Mouse (Mus musculus): ENCODE results near the gene Tfap2a. TPM values are rescaled to one million over a fixed set of nuclear protein-coding genes. Genes with fewer than 3 reads are reported as not detected.

The Tfap2a gene
- polyA plus RNA-seq, 1 experiment from 2014 or later: 0.22 TPM

DNA sequence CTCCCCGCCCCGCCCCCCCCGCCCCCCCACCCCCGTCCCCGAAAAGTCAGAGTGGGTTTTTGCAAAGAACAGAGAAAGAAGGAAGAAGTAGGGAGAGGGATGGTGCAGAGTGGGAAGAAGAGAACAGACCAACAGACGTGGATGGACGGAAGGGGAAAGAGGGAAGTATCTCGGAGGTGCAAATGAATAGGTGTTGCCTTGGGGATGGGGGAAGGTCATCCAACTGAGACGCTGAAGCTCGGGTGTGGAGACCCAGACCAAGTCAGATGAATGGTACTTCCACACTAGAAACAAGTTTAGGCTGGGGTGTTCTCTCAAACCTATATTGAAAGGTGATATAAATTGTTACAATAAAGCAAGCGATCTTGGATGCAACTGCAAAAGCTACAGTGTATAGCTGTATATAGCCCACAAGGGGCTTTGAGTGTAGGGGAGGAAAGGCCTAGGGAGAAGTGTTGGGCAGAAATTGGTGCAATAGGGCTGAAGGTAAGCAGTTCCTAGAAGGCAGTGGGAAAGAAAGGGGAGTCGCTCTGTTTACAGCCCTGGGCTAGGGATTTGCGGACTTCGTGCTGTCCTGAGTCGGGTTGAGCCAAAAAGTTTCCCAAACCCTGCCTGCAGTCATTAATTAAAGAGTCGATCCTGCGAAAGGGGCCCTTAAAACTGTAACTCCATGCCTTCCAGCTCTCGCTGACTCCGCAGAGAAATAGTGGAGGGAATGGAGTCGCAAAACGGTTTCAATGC, 28.7 kb downstream of the Tfap2a start:
- under 1% methylated on average over 21 of the region's 21 CpGs for WGBS
- H3K36me3 ChIP-seq (ENCODE audit: control insufficient read depth, insufficient read depth, low read length): no peaks in the 10 kb centered on the region
- no peak for ATAC-seq (ENCODE audit: insufficient number of reproducible peaks, insufficient read depth, low FRiP score, low read depth)
- H3K4me3 ChIP-seq (ENCODE audit: control insufficient read depth in 1 of 2, insufficient read depth in 1 of 2, low read depth in 1 of 2, low read length in 2 of 2): no peak overlapping the region
- no peak overlapping the region for H3K27ac ChIP-seq (replicated peaks in 1 of 2; ENCODE audit: control insufficient read depth in 1 of 2, insufficient read depth in 1 of 2, low read depth in 2 of 2, low read length in 2 of 2)
- H3K9ac ChIP-seq (ENCODE audit: low read length): no peak overlapping the region
- H3K4me1 ChIP-seq (ENCODE audit: control insufficient read depth in 2 of 2, insufficient read depth in 2 of 2, low read length in 2 of 2): peaks cover 0 to 3% of the 10 kb centered on the region in 2 experiments; a peak in 1 of 4 replicates
- peaks cover 98% of the 10 kb centered on the region for H3K27me3 ChIP-seq (ENCODE audit: control insufficient read depth, insufficient read depth, low read length)
- H3K4me2 ChIP-seq (ENCODE audit: low read length): no peak overlapping the region
- no peaks in the 10 kb centered on the region for H3K9me3 ChIP-seq (ENCODE audit: control insufficient read depth, low read length)

DNA sequence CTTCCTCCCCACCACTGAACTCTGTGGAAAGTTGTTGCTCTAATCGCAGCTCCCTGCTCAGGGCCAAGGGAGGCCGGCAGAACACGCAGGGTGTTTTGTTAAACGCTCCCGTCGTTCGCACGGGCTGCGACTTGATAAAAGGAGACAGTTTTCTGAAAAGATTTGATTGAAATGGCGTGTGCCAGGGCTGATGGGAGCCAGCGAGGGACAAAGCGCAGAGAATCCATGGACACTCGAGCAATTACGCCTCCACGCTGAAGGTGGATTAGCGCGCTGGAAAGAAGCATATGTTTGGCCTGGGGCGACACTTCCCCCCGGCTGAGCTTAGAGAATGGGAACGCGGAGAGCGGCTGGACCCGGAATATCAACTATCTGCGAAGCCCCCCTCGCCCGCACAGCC, 29.3 kb downstream of the Tfap2a start:
- H3K27ac ChIP-seq (replicated peaks in 1 of 2; ENCODE audit: control insufficient read depth in 1 of 2, insufficient read depth in 1 of 2, low read depth in 2 of 2, low read length in 2 of 2): no peak overlapping the region
- H3K27me3 ChIP-seq (ENCODE audit: control insufficient read depth, insufficient read depth, low read length): peaks cover 98% of the 10 kb centered on the region
- no peak overlapping the region for H3K4me3 ChIP-seq (ENCODE audit: control insufficient read depth in 1 of 2, insufficient read depth in 1 of 2, low read depth in 1 of 2, low read length in 2 of 2)
- no peaks in the 10 kb centered on the region for H3K36me3 ChIP-seq (ENCODE audit: control insufficient read depth, insufficient read depth, low read length)
- 1% methylated on average over 26 of the region's 26 CpGs for WGBS
- no peak overlapping the region for H3K4me2 ChIP-seq (ENCODE audit: low read length)
- H3K9ac ChIP-seq (ENCODE audit: low read length): no peak overlapping the region
- H3K9me3 ChIP-seq (ENCODE audit: control insufficient read depth, low read length): no peaks in the 10 kb centered on the region
- H3K4me1 ChIP-seq (ENCODE audit: control insufficient read depth in 2 of 2, insufficient read depth in 2 of 2, low read length in 2 of 2): peaks cover 3 to 4% of the 10 kb centered on the region in 2 experiments; a peak in 2 of 4 replicates
- ATAC-seq (ENCODE audit: insufficient number of reproducible peaks, insufficient read depth, low FRiP score, low read depth): no peak

DNA sequence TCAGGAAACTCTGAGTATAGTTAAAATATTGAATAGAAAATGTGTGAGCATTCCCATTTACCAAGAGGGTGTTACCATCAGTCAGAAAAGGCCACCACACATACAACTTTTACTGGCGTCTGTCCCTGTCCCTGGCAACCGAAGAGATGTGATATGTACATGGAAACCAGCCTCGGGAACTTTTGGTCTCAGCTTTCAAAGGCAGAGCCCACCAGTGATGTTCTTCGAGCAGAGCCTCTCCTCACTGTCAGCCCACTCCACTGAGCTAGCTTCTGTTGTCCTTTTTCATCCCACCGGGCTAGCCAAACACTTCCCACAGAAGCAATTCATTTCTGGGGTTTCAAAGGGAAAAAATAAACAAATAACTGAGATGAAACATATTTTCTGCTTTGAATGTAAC, 29.9 kb downstream of the Tfap2a start:
- Histone ChIP-seq H3K4me2 (ENCODE audit: low read length) (no peak overlapping the region), H3K36me3 (ENCODE audit: control insufficient read depth, insufficient read depth, low read length) (no peaks in the 10 kb centered on the region), H3K27me3 (ENCODE audit: control insufficient read depth, insufficient read depth, low read length) (peaks cover 98% of the 10 kb centered on the region), H3K4me3 (ENCODE audit: control insufficient read depth in 1 of 2, insufficient read depth in 1 of 2, low read depth in 1 of 2, low read length in 2 of 2) (no peak overlapping the region), H3K9ac (ENCODE audit: low read length) (no peak overlapping the region), H3K9me3 (ENCODE audit: control insufficient read depth, low read length) (no peaks in the 10 kb centered on the region), H3K4me1 (ENCODE audit: control insufficient read depth in 2 of 2, insufficient read depth in 2 of 2, low read length in 2 of 2) (peaks cover 3 to 4% of the 10 kb centered on the region in 2 experiments; a peak in 2 of 4 replicates), H3K27ac (replicated peaks in 1 of 2; ENCODE audit: control insufficient read depth in 1 of 2, insufficient read depth in 1 of 2, low read depth in 2 of 2, low read length in 2 of 2) (no peak overlapping the region)
- ATAC-seq (ENCODE audit: insufficient number of reproducible peaks, insufficient read depth, low FRiP score, low read depth): no peak
- 5% methylated on average over 5 of the region's 5 CpGs for WGBS

DNA sequence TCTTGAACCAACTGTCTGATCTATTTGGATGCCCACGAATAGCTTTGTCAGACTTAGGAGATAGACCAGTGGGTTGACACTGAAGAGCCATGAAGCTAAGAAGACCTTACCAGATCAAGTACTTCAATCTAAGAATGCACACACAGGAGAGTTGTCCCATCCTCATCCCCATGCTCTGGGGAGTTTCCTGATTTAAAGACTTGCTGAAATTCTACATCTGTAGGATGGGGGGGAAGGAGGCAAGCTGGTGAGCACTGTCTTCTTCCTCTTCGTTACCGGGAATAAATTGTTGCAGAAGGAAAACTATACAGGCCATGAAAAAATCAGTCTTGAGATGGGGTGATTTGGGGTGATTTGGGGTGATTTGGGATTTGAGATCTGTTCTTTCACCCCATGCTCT, 30.5 kb downstream of the Tfap2a start:
- Histone ChIP-seq H3K9me3 (ENCODE audit: control insufficient read depth, low read length) (no peaks in the 10 kb centered on the region), H3K27me3 (ENCODE audit: control insufficient read depth, insufficient read depth, low read length) (peaks cover 98% of the 10 kb centered on the region), H3K4me2 (ENCODE audit: low read length) (no peak overlapping the region), H3K9ac (ENCODE audit: low read length) (no peak overlapping the region), H3K4me1 (ENCODE audit: control insufficient read depth in 2 of 2, insufficient read depth in 2 of 2, low read length in 2 of 2) (peaks cover 3 to 4% of the 10 kb centered on the region in 2 experiments; a peak in 2 of 4 replicates), H3K36me3 (ENCODE audit: control insufficient read depth, insufficient read depth, low read length) (no peaks in the 10 kb centered on the region), H3K27ac (replicated peaks in 1 of 2; ENCODE audit: control insufficient read depth in 1 of 2, insufficient read depth in 1 of 2, low read depth in 2 of 2, low read length in 2 of 2) (no peak overlapping the region), H3K4me3 (ENCODE audit: control insufficient read depth in 1 of 2, insufficient read depth in 1 of 2, low read depth in 1 of 2, low read length in 2 of 2) (no peak overlapping the region)
- no peak for ATAC-seq (ENCODE audit: insufficient number of reproducible peaks, insufficient read depth, low FRiP score, low read depth)
- WGBS: 4% methylated on average over 3 of the region's 3 CpGs

DNA sequence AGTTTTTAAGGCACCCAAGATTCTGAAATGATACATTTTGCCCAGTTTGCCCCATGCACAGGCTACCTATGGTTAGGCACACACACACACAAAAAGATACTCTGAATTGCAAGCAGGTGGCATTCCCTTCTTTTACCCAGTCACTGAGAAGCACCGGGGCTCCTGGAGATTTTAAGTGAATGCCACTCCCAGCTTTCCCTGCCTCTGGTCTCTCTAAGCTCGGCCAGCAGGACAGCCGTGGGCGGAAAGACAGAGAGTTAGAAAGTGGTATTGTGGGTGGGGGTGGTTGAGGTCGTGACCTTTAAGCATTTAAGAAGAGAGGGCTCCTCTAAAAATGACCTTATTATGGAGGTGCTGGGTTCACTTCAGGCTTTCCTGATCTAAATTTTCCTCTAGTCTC, 31.6 kb downstream of the Tfap2a start:
- WGBS: 5% methylated on average over 5 of the region's 5 CpGs
- H3K4me2 ChIP-seq (ENCODE audit: low read length): no peak overlapping the region
- no peaks in the 10 kb centered on the region for H3K9me3 ChIP-seq (ENCODE audit: control insufficient read depth, low read length)
- no peak overlapping the region for H3K4me3 ChIP-seq (ENCODE audit: control insufficient read depth in 1 of 2, insufficient read depth in 1 of 2, low read depth in 1 of 2, low read length in 2 of 2)
- peaks cover 3 to 4% of the 10 kb centered on the region in 2 experiments; a peak in 2 of 4 replicates for H3K4me1 ChIP-seq (ENCODE audit: control insufficient read depth in 2 of 2, insufficient read depth in 2 of 2, low read length in 2 of 2)
- no peak overlapping the region for H3K9ac ChIP-seq (ENCODE audit: low read length)
- H3K27ac ChIP-seq (replicated peaks in 1 of 2; ENCODE audit: control insufficient read depth in 1 of 2, insufficient read depth in 1 of 2, low read depth in 2 of 2, low read length in 2 of 2): no peak overlapping the region
- H3K27me3 ChIP-seq (ENCODE audit: control insufficient read depth, insufficient read depth, low read length): peaks cover 98% of the 10 kb centered on the region
- no peaks in the 10 kb centered on the region for H3K36me3 ChIP-seq (ENCODE audit: control insufficient read depth, insufficient read depth, low read length)
- ATAC-seq (ENCODE audit: insufficient number of reproducible peaks, insufficient read depth, low FRiP score, low read depth): no peak

DNA sequence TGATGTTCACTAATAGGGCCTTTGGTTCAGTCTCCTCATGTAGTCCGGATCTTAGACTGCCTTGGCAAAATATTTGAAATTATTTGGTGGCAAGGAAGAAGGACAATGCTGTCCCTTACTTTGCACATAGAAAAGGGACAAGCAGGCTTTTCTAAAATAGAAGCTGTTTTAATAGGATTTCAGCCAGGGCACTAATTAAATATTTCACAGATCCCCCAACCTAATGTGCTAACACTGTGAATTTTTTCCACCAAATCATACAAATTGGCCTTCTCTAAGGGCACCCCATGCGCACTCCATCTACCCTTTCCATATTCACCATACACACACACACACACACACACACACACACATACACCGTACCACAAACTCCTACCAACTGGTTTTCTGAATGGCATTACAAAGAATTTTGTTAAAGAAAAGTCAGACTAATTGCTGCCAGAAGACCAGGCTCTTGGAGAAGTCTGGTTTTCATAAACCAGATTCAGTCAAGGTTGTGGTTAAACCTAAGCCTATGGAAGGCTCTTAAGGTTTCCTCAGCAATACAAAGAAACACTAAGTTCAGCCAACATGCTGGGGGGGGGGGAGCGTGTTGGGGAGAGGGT, 32.3 kb downstream of the Tfap2a start:
- H3K4me1 ChIP-seq (ENCODE audit: control insufficient read depth in 2 of 2, insufficient read depth in 2 of 2, low read length in 2 of 2): peaks cover 3 to 4% of the 10 kb centered on the region in 2 experiments; a peak in 2 of 4 replicates
- H3K27ac ChIP-seq (replicated peaks in 1 of 2; ENCODE audit: control insufficient read depth in 1 of 2, insufficient read depth in 1 of 2, low read depth in 2 of 2, low read length in 2 of 2): no peak overlapping the region
- H3K27me3 ChIP-seq (ENCODE audit: control insufficient read depth, insufficient read depth, low read length): peaks cover 98% of the 10 kb centered on the region
- H3K36me3 ChIP-seq (ENCODE audit: control insufficient read depth, insufficient read depth, low read length): no peaks in the 10 kb centered on the region
- 12% methylated on average over 4 of the region's 4 CpGs for WGBS
- H3K9me3 ChIP-seq (ENCODE audit: control insufficient read depth, low read length): no peaks in the 10 kb centered on the region
- no peak overlapping the region for H3K9ac ChIP-seq (ENCODE audit: low read length)
- ATAC-seq (ENCODE audit: insufficient number of reproducible peaks, insufficient read depth, low FRiP score, low read depth): no peak
- no peak overlapping the region for H3K4me3 ChIP-seq (ENCODE audit: control insufficient read depth in 1 of 2, insufficient read depth in 1 of 2, low read depth in 1 of 2, low read length in 2 of 2)
- no peak overlapping the region for H3K4me2 ChIP-seq (ENCODE audit: low read length)

DNA sequence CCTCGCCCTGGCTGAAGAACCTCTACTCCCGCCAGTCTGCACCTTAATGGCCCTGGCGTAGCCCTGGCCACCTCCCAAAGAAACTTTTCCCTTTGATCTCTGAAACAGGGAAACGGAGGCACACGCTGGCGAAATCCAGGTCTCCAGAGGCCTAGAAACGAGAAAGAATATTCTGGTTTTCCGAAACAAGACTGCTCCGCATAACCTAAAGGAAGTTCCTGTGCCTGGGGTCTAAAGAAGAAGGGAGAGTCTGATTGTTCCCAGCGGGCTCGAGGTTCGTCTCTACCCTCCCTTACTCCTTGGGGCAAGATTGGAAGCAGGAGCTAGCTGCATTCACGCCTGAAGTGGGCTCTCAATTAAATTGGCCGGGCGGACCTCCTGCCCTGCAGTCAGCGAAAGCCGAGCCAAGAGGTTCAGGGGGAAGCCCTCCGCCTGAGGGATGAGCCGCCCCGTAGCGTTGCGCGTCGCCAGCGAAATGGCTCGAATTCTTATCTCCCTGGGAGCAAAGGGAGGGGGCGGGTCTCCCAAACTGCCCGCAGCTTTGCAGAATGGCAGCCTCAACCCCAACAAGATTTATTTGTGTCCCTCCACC, 33.2 kb downstream of the Tfap2a start:
- 0 out of 2 replicates have a peak overlapping the region, but pooled peaks have one; percentile 3 for H3K4me2 ChIP-seq (ENCODE audit: low read length)
- no peak overlapping the region for H3K27ac ChIP-seq (replicated peaks in 1 of 2; ENCODE audit: control insufficient read depth in 1 of 2, insufficient read depth in 1 of 2, low read depth in 2 of 2, low read length in 2 of 2)
- ATAC-seq (ENCODE audit: insufficient number of reproducible peaks, insufficient read depth, low FRiP score, low read depth): no peak
- WGBS: under 1% methylated on average over 28 of the region's 28 CpGs
- no peaks in the 10 kb centered on the region for H3K36me3 ChIP-seq (ENCODE audit: control insufficient read depth, insufficient read depth, low read length)
- H3K4me3 ChIP-seq (ENCODE audit: control insufficient read depth in 1 of 2, insufficient read depth in 1 of 2, low read depth in 1 of 2, low read length in 2 of 2): peak overlapping the region in 1 of 2 experiments; percentile 2; a peak in 1 of 4 replicates
- no peak overlapping the region for H3K9ac ChIP-seq (ENCODE audit: low read length)
- H3K9me3 ChIP-seq (ENCODE audit: control insufficient read depth, low read length): no peaks in the 10 kb centered on the region
- H3K4me1 ChIP-seq (ENCODE audit: control insufficient read depth in 2 of 2, insufficient read depth in 2 of 2, low read length in 2 of 2): peaks cover 3 to 4% of the 10 kb centered on the region in 2 experiments; a peak in 2 of 4 replicates
- H3K27me3 ChIP-seq (ENCODE audit: control insufficient read depth, insufficient read depth, low read length): peaks cover 98% of the 10 kb centered on the region

Data from heart, embryonic 14.5 days (tissue).